13 mouse cellular contexts compared by ENCODE assay signal in the genomic region with DNA sequence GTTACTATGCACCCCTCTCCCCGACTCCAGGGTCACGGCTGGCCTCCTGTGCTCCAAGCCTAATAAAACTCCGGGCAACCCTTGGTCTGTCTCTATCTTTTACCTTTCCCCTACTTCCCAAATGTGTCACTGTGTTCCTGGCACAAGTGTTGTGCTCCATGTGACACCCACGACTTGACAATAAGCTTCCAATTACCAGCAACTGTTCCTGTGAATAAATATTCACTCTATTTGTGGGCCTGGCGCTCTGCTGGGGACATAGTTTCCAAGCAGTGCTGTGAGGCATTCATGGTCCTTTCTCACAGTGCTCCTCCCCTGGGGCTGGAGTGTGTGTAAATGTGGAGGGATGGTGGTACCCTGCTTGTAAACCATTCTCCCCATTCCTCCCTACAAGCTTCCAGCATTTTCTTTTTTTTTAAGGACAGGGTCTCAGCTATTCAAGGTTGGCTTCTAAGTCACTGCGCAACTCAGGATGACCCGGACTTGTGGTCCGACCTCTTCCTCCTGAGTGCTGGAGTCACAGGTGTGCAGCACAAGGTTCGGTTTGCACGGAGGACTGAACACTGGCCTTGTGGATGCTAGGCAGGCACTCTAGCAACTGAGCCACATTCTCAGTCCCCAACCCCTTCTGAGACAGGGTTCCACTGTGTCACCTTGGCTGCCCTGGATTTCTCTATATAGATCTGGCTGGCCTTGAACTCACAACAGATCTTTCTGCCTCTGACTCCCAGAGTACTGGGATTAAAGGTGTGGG. TPM values are rescaled to one million over a fixed set of nuclear protein-coding genes. Genes with fewer than 3 reads are reported as not detected.
DNase-seq lines count a peak whose midpoint lies in the region.
"Had no signal": no experiment of that assay in that cellular context is flagged by ENCODE, and none has a peak within 500 bp of the region (broad histone marks: within the 10 kb centered on the region; RNA-seq: fewer than 3 reads in every experiment).

No protein-coding gene starts in this region.

- peak; percentile 54 for DNase-seq in gastrocnemius, adult 18-20 months (ENCODE audit: low spot score)
- DNase-seq in gastrocnemius, postnatal 10 days, result no peak
- peak; percentile 56 for DNase-seq in layer of hippocampus, adult 11-12 months (ENCODE audit: low spot score)
- DNase-seq in layer of hippocampus, postnatal 25 days (ENCODE audit: extremely low spot score in 1 of 2, low spot score in 1 of 2), result no peak
- peak; percentile 49 to 63 for DNase-seq in heart, adult 9 months (ENCODE audit: low spot score in 2 of 2)
- DNase-seq in layer of hippocampus, adult 9-11 months, result peak; percentile 77
- DNase-seq in left cerebral cortex, adult 8-10 months (ENCODE audit: low spot score in 2 of 2), result no peak
- no peak for DNase-seq in embryo, embryonic 10 days (ENCODE audit: low spot score)
- DNase-seq: cerebellum, adult 11 months; kidney, postnatal 10 days; lung, postnatal 14 days; thymus, postnatal 4 days had no signal

RNA-seq across cellular contexts. Expression of a gene that starts 26.6 kb away (rescaled TPM):
- total RNA-seq in gastrocnemius, adult 18-20 months (2021), result 10 to 100 TPM in 1 of 2 experiments, 1 to 10 TPM in 1; 9.2 to 14.3 TPM
- total RNA-seq in gastrocnemius, postnatal 10 days (2021), result 10 to 100 TPM; 12.4 to 19.1 TPM
- total RNA-seq in layer of hippocampus, postnatal 25 days (2021), result 1 to 10 TPM; 3.5 to 4.0 TPM
- total RNA-seq in left cerebral cortex, adult 8-10 months (2022), result 10 to 100 TPM in 2 of 4 experiments, 1 to 10 TPM in 2; 2.9 to 16.9 (median 10.0) TPM

RNA-seq across cellular contexts. Expression of a gene that starts 27.4 kb away (rescaled TPM):
- total RNA-seq in gastrocnemius, adult 18-20 months (2021), result 1 to 10 TPM; 7.3 to 8.7 TPM
- total RNA-seq in gastrocnemius, postnatal 10 days (2021), result 1 to 10 TPM; 6.1 to 6.8 TPM
- total RNA-seq in layer of hippocampus, postnatal 25 days (2021), result 10 to 100 TPM; 22.0 to 23.4 TPM
- 10 to 100 TPM; 21.1 to 26.4 (median 24.0) TPM for total RNA-seq in left cerebral cortex, adult 8-10 months (2022)

RNA-seq across cellular contexts. Expression of a gene that starts 27.5 kb away (rescaled TPM):
- total RNA-seq in gastrocnemius, adult 18-20 months (2021), result 10 to 100 TPM; 62.7 to 71.1 TPM
- total RNA-seq in gastrocnemius, postnatal 10 days (2021), result 10 to 100 TPM; 36.3 to 37.1 TPM
- 10 to 100 TPM; 57.8 to 58.7 TPM for total RNA-seq in layer of hippocampus, postnatal 25 days (2021)
- 10 to 100 TPM; 66.8 to 72.4 (median 68.4) TPM for total RNA-seq in left cerebral cortex, adult 8-10 months (2022)

RNA-seq across cellular contexts. Expression of a gene that starts 46.0 kb away (rescaled TPM):
- 10 to 100 TPM; 24.0 to 27.9 TPM for total RNA-seq in gastrocnemius, adult 18-20 months (2021)
- 10 to 100 TPM; 22.8 to 25.2 TPM for total RNA-seq in gastrocnemius, postnatal 10 days (2021)
- total RNA-seq in layer of hippocampus, postnatal 25 days (2021), result 10 to 100 TPM; 80.3 to 85.0 TPM
- 100 to 1,000 TPM in 2 of 4 experiments, 10 to 100 TPM in 2; 93.0 to 104 (median 99.0) TPM for total RNA-seq in left cerebral cortex, adult 8-10 months (2022)

RNA-seq across cellular contexts. Expression of a gene that starts 49.3 kb away (rescaled TPM):
- total RNA-seq in gastrocnemius, adult 18-20 months (2021), result 1 to 10 TPM in 1 of 2 experiments, under 1 TPM in 1; 0.93 to 1.3 TPM
- total RNA-seq in gastrocnemius, postnatal 10 days (2021), result under 1 TPM; 0.54 to 0.79 TPM
- 1 to 10 TPM in 1 of 2 experiments, under 1 TPM in 1; 0.62 to 1.3 TPM for total RNA-seq in layer of hippocampus, postnatal 25 days (2021)
- 1 to 10 TPM in 2 of 4 experiments, under 1 TPM in 2; 0.59 to 1.7 (median 1.2) TPM for total RNA-seq in left cerebral cortex, adult 8-10 months (2022)
- total RNA-seq: MEL had no signal

Comparison
In these comparisons a context has a peak if more than half of its experiments do, and no peak if none do; other contexts are left out.
1. DNase-seq: peak in gastrocnemius, adult 18-20 months (single experiment), layer of hippocampus, adult 11-12 months (single experiment), heart, adult 9 months (2 of 2) and layer of hippocampus, adult 9-11 months (single experiment); none in gastrocnemius, postnatal 10 days (single experiment), layer of hippocampus, postnatal 25 days (0 of 2), left cerebral cortex, adult 8-10 months (0 of 2) and embryo, embryonic 10 days (single experiment).